Mouse (Mus musculus): ENCODE measurements around the gene B3galnt2. TPM values are rescaled to one million over a fixed set of nuclear protein-coding genes. Genes with fewer than 3 reads are reported as not detected.
"Not testable (repeated sequence)": the region's sequence is repeated elsewhere in the genome, so short reads cannot be mapped to it uniquely, and the experiment has no call there.

The B3galnt2 gene
- 10 to 100 TPM; 63.5 to 64.6 TPM for total RNA-seq (2021)
- long read RNA-seq, experiment 1, transcript B3galnt2-201 (12 exons, 3,892 nt): major isoform, 28 of 60 reads
- long read RNA-seq, experiment 1, partial matches to known transcripts: 4 of 60 reads
- long read RNA-seq, experiment 1, other reads (novel, unspliced or antisense): 27 of 60 reads
- long read RNA-seq, experiment 2, transcript B3galnt2-201 (12 exons, 3,892 nt): major isoform, 29 of 70 reads
- long read RNA-seq, experiment 2, partial matches to known transcripts: 7 of 70 reads
- long read RNA-seq, experiment 2, other reads (novel, unspliced or antisense): 31 of 70 reads

- intact Hi-C loops (cut with DNase I): loop anchor here (5.0 to 10.0 kb wide), 2 partner anchors 108 to 671 kb away; partner anchors contain the start of genes Arid4b and Ggps1
- peak; percentile 87 to 93 for DNase-seq
Observed at GRCm38 (mm10) chr13:13953874-13954832, at the start of gene B3galnt2. Gene B3galnt2, plus strand, starts transcription at chr13:13954469.

- intact Hi-C loops (cut with DNase I): no loop called here
- no peak for DNase-seq
Observed at GRCm38 (mm10) chr13:13911341-13911740, 42.9 kb upstream of the B3galnt2 start.

- DNase-seq: no peak
- intact Hi-C loops (cut with DNase I): no loop called here
Observed at GRCm38 (mm10) chr13:13919396-13919795, 34.9 kb upstream of the B3galnt2 start.

GRCm38 (mm10) chr13:13922526-13922925 lies 31.7 kb upstream of the B3galnt2 start:
- intact Hi-C loops (cut with DNase I): no loop called here
- DNase-seq: no peak

GRCm38 (mm10) chr13:13929982-13930381 lies 24.3 kb upstream of the B3galnt2 start:
- intact Hi-C loops (cut with DNase I): no loop called here
- no peak for DNase-seq

- peak in 1 of 2 experiments; percentile 42 for DNase-seq
- intact Hi-C loops (cut with DNase I): loop anchor here (5.0 to 10.0 kb wide), 3 partner anchors 37 to 670 kb away; partner anchors contain the start of genes Arid4b and Ggps1
Observed at GRCm38 (mm10) chr13:13954931-13955330, 662 bp downstream of the B3galnt2 start.

- no peak for DNase-seq
- intact Hi-C loops (cut with DNase I): loop anchor here (5.0 to 10.0 kb wide), 2 partner anchors 36 to 668 kb away; no protein-coding TSS in a partner anchor
Observed at GRCm38 (mm10) chr13:13956686-13957085, 2.4 kb downstream of the B3galnt2 start.

GRCm38 (mm10) chr13:13960211-13960610 lies 5.9 kb downstream of the B3galnt2 start:
- no peak for DNase-seq
- intact Hi-C loops (cut with DNase I): no loop called here

- no peak for DNase-seq
- intact Hi-C loops (cut with DNase I): no loop called here
Observed at GRCm38 (mm10) chr13:13961046-13961445, 6.8 kb downstream of the B3galnt2 start.

- DNase-seq: no peak
- intact Hi-C loops (cut with DNase I): no loop called here
Observed at GRCm38 (mm10) chr13:13965388-13965964, 11.2 kb downstream of the B3galnt2 start.

- intact Hi-C loops (cut with DNase I): no loop called here
Observed at GRCm38 (mm10) chr13:13966172-13966571, 11.9 kb downstream of the B3galnt2 start.

GRCm38 (mm10) chr13:13968629-13969111 lies 14.4 kb downstream of the B3galnt2 start:
- no peak for DNase-seq
- intact Hi-C loops (cut with DNase I): no loop called here

More at GRCm38 (mm10) chr13:13966172-13966571, 11.9 kb downstream of the B3galnt2 start:
- no peak for DNase-seq

GRCm38 (mm10) chr13:13969796-13970195 lies 15.5 kb downstream of the B3galnt2 start:
- intact Hi-C loops (cut with DNase I): no loop called here
- DNase-seq: no peak

- intact Hi-C loops (cut with DNase I): not testable (repeated sequence)
Observed at GRCm38 (mm10) chr13:13981842-13982241, 27.6 kb downstream of the B3galnt2 start.

GRCm38 (mm10) chr13:13983523-13983922 lies 29.3 kb downstream of the B3galnt2 start:
- DNase-seq: no peak
- intact Hi-C loops (cut with DNase I): no loop called here

More at GRCm38 (mm10) chr13:13981842-13982241, 27.6 kb downstream of the B3galnt2 start:
- not testable (repeated sequence) for DNase-seq

GRCm38 (mm10) chr13:13989135-13989534 lies 34.9 kb downstream of the B3galnt2 start:
- DNase-seq: no peak
- intact Hi-C loops (cut with DNase I): no loop called here

- DNase-seq: no peak
- intact Hi-C loops (cut with DNase I): loop anchor here (5.0 kb wide), 1 partner anchor 33 kb away; no protein-coding TSS in a partner anchor
Observed at GRCm38 (mm10) chr13:13990391-13990790, 36.1 kb downstream of the B3galnt2 start.

- intact Hi-C loops (cut with DNase I): loop anchor here (5.0 kb wide), 1 partner anchor 36 kb away; no protein-coding TSS in a partner anchor
- DNase-seq: no peak
Observed at GRCm38 (mm10) chr13:13993041-13993440, 38.8 kb downstream of the B3galnt2 start.

- peak; percentile 23 to 45 for DNase-seq
Observed at GRCm38 (mm10) chr13:13995046-13995445, 40.8 kb downstream of the B3galnt2 start.

GRCm38 (mm10) chr13:13997476-13997875 lies 43.2 kb downstream of the B3galnt2 start:
- DNase-seq: no peak
- intact Hi-C loops (cut with DNase I): no loop called here

More at GRCm38 (mm10) chr13:13995046-13995445, 40.8 kb downstream of the B3galnt2 start:
- intact Hi-C loops (cut with DNase I): no loop called here

All from gastrocnemius, postnatal 36 days (tissue).